Mouse (Mus musculus): ENCODE results near the gene Hist1h3h. TPM values are rescaled to one million over a fixed set of nuclear protein-coding genes. Genes with fewer than 3 reads are reported as not detected.

Gene Hist1h3h
- total RNA-seq, 2 experiments from 2014 or later = 22.0 to 36.5 TPM

Small RNAs within 50 kb of the gene (microRNA-seq; reads per million reads assigned to microRNA genes)
- gene Gm44357 (ENCODE audit: borderline number of aligned reads in 2 of 2) (0 reads per million in 2 experiments), gene Gm44367 (ENCODE audit: borderline number of aligned reads in 2 of 2) (0 reads per million in 2 experiments), gene Gm44454 (ENCODE audit: borderline number of aligned reads in 2 of 2) (0 reads per million in 2 experiments)

Other genes starting within 250 kb of the Hist1h3h start
- under 1 TPM; 0.67 to 0.76 TPM for gene Nkapl, start 249.2 kb upstream of the Hist1h3h start, total RNA-seq (2021)
- gene Zkscan4, start 238.8 kb upstream of the Hist1h3h start, total RNA-seq (2021) = 1 to 10 TPM; 1.2 to 1.5 TPM
- gene Gm10065, start 238.2 kb upstream of the Hist1h3h start, total RNA-seq (2021) = not detected
- 10 to 100 TPM; 26.5 to 28.1 TPM for gene AK157302, start 222.4 kb upstream of the Hist1h3h start, total RNA-seq (2021)
- gene Gm11273, start 216.2 kb upstream of the Hist1h3h start, total RNA-seq (2021) = 100 to 1,000 TPM; 247 to 265 TPM
- gene Zkscan8, start 186.5 kb upstream of the Hist1h3h start, total RNA-seq (2021) = 10 to 100 TPM in 1 of 2 experiments, 1 to 10 TPM in 1; 9.0 to 14.6 TPM
- gene Olfr1366, start 174.9 kb upstream of the Hist1h3h start, total RNA-seq (2021) = not detected
- gene Olfr1535, start 157.8 kb upstream of the Hist1h3h start, total RNA-seq (2021) = not detected
- gene Olfr1364, start 135.9 kb upstream of the Hist1h3h start, total RNA-seq (2021) = not detected
- gene Olfr1362, start 103.6 kb upstream of the Hist1h3h start, total RNA-seq (2021) = not detected
- not detected for gene Olfr11, start 75.1 kb upstream of the Hist1h3h start, total RNA-seq (2021)
- gene Olfr1361, start 54.3 kb upstream of the Hist1h3h start, total RNA-seq (2021) = not detected
- not detected for gene Olfr1360, start 40.3 kb upstream of the Hist1h3h start, total RNA-seq (2021)
- not detected for gene Olfr1359, start 19.5 kb upstream of the Hist1h3h start, total RNA-seq (2021)
- gene Hist1h2bl, start 1.5 kb upstream of the Hist1h3h start, total RNA-seq (2021) = 10 to 100 TPM; 18.0 to 27.4 TPM
- gene Hist1h2ai, start 1.2 kb upstream of the Hist1h3h start, total RNA-seq (2021) = 10 to 100 TPM; 28.5 to 39.8 TPM
- 1 to 10 TPM; 4.9 to 5.1 TPM for gene Hist1h2bm, start 4.4 kb downstream of the Hist1h3h start, total RNA-seq (2021)
- 1 to 10 TPM; 3.6 to 4.6 TPM for gene Hist1h4j, start 17.4 kb downstream of the Hist1h3h start, total RNA-seq (2021)
- gene Hist1h4k, start 32.8 kb downstream of the Hist1h3h start, total RNA-seq (2021) = 10 to 100 TPM; 52.5 to 54.1 TPM
- 1 to 10 TPM; 9.0 to 9.3 TPM for gene Hist1h2ak, start 36.2 kb downstream of the Hist1h3h start, total RNA-seq (2021)
- gene Hist1h2bn, start 36.5 kb downstream of the Hist1h3h start, total RNA-seq (2021) = 10 to 100 TPM; 11.8 to 13.3 TPM
- 10 to 100 TPM in 1 of 2 experiments, 1 to 10 TPM in 1; 9.8 to 10.6 TPM for gene Hist1h1b, start 63.0 kb downstream of the Hist1h3h start, total RNA-seq (2021)
- gene Hist1h3i, start 65.7 kb downstream of the Hist1h3h start, total RNA-seq (2021) = 10 to 100 TPM; 22.6 to 23.7 TPM
- gene Hist1h2an, start 69.6 kb downstream of the Hist1h3h start, total RNA-seq (2021) = 1 to 10 TPM; 1.0 to 2.1 TPM
- 1 to 10 TPM; 5.4 to 5.7 TPM for gene Hist1h2bp, start 69.8 kb downstream of the Hist1h3h start, total RNA-seq (2021)
- gene Hist1h2bq, start 92.5 kb downstream of the Hist1h3h start, total RNA-seq (2021) = 10 to 100 TPM; 35.1 to 36.5 TPM
- gene Hist1h2ao, start 92.8 kb downstream of the Hist1h3h start, total RNA-seq (2021) = not detected
- gene Hist1h4m, start 94.1 kb downstream of the Hist1h3h start, total RNA-seq (2021) = 10 to 100 TPM; 61.3 to 84.6 TPM
- gene Hist1h4n, start 114.5 kb downstream of the Hist1h3h start, total RNA-seq (2021) = 1 to 10 TPM; 4.7 to 7.4 TPM
- 10 to 100 TPM; 27.2 to 33.8 TPM for gene Hist1h2ap, start 115.8 kb downstream of the Hist1h3h start, total RNA-seq (2021)
- 10 to 100 TPM; 35.2 to 36.8 TPM for gene Hist1h2br, start 116.1 kb downstream of the Hist1h3h start, total RNA-seq (2021)
- under 1 TPM; 0.97 to 0.98 TPM for gene Zfp184, start 227.4 kb downstream of the Hist1h3h start, total RNA-seq (2021)